Mouse (Mus musculus) stomach, embryonic 16.5 days (tissue): ENCODE measurements at regions not wholly inside any gene's neighbourhood (a gene's known extent, or its start where the extent isn't known, plus 50 kb on each side); places are given as distances from the start of the nearest gene placed in this dataset.

ENCODE experiments used
- ATAC-seq: fragments of 200-750 bp; cut with Nextera tagmentation; 2 replicates; pipeline ENCODE4 v1.8.0; 2017; ENCODE audit warnings: moderate number of reproducible peaks, moderate TSS enrichment; ENCODE audit not compliant: insufficient read depth, low FRiP score
- H3K27ac ChIP-seq: fragments of 300-500 bp; sonication (generic); 2 replicates; pipeline ENCODE4 v1.5.1; 2014; ENCODE audit warnings: low read length
- H3K27me3 ChIP-seq: fragments of 300-500 bp; sonication (generic); 2 replicates; pipeline ENCODE4 v1.6.1; 2014; ENCODE audit warnings: low read length, control low read depth, mixed read lengths; ENCODE audit not compliant: control insufficient read depth, insufficient read depth
- H3K36me3 ChIP-seq: fragments of 300-500 bp; sonication (generic); 2 replicates; pipeline ENCODE4 v1.6.1; 2014; ENCODE audit warnings: low read length; ENCODE audit not compliant: control insufficient read depth, insufficient read depth
- H3K4me1 ChIP-seq: fragments of 300-500 bp; sonication (generic); 2 replicates; pipeline ENCODE4 v1.6.1; 2014; ENCODE audit warnings: low read length, control low read depth, mixed read lengths; ENCODE audit not compliant: control insufficient read depth, insufficient read depth
- H3K4me2 ChIP-seq: fragments of 300-500 bp; sonication (generic); 2 replicates; pipeline ENCODE4 v1.6.1; 2014; ENCODE audit warnings: low read depth, low read length, mixed read lengths
- H3K4me3 ChIP-seq: fragments of 300-500 bp; sonication (generic); replicated peaks from 2 replicates; pipeline ENCODE4 v1.5.1; 2014; ENCODE audit warnings: mild to moderate bottlenecking, low read length
- H3K9ac ChIP-seq: fragments of 300-500 bp; sonication (generic); 2 replicates; pipeline ENCODE4 v1.6.1; 2014; ENCODE audit warnings: low read length
- H3K9me3 ChIP-seq: fragments of 300-500 bp; sonication (generic); replicated peaks from 2 replicates; pipeline ENCODE4 v1.6.1; 2016; ENCODE audit warnings: low read length, control low read depth; ENCODE audit not compliant: control insufficient read depth
- WGBS: fragments of 180-500 bp; shearing (Covaris S2); extraction: QIAGEN DNeasy Blood & Tissue Kit; methylation state at CpG from one replicate; pipeline ENCODE4 v1.1.7; 2014; 5-methylcytosine and 5-hydroxymethylcytosine counted together

- ATAC-seq: no peak
- 68% methylated on average over 1 of the region's 1 CpGs for WGBS
Observed at GRCm38 (mm10) chr9:62615799-62616198, 61.8 kb upstream of the Itga11 start.

GRCm38 (mm10) chr9:62618994-62619393 lies 58.6 kb upstream of the Itga11 start:
- Histone ChIP-seq H3K27ac (no peak overlapping the region), H3K36me3 (no peaks in the 10 kb centered on the region), H3K9ac (no peak overlapping the region), H3K4me1 (no peaks in the 10 kb centered on the region), H3K9me3 (no peaks in the 10 kb centered on the region), H3K4me2 (no peak overlapping the region), H3K4me3 (no peak overlapping the region), H3K27me3 (no peaks in the 10 kb centered on the region)
- 100% methylated on average over 1 of the region's 1 CpGs for WGBS
- ATAC-seq: no peak

More at GRCm38 (mm10) chr9:62615799-62616198, 61.8 kb upstream of the Itga11 start:
- no peak overlapping the region for H3K4me3 ChIP-seq
- peaks cover 2% of the 10 kb centered on the region; the same call in 1 of the 2 replicates for H3K9me3 ChIP-seq
- H3K36me3 ChIP-seq: no peaks in the 10 kb centered on the region
- H3K27me3 ChIP-seq: no peaks in the 10 kb centered on the region
- H3K27ac ChIP-seq: no peak overlapping the region
- no peak overlapping the region for H3K4me2 ChIP-seq
- H3K4me1 ChIP-seq: peaks cover 6% of the 10 kb centered on the region; the same call in 1 of the 2 replicates
- no peak overlapping the region for H3K9ac ChIP-seq

- H3K4me3 ChIP-seq: no peak overlapping the region
- no peaks in the 10 kb centered on the region for H3K9me3 ChIP-seq
- WGBS: 65% methylated on average over 9 of the region's 9 CpGs
- H3K27me3 ChIP-seq: no peaks in the 10 kb centered on the region
- H3K36me3 ChIP-seq: no peaks in the 10 kb centered on the region
- no peaks in the 10 kb centered on the region for H3K4me1 ChIP-seq
- H3K4me2 ChIP-seq: no peak overlapping the region
- H3K9ac ChIP-seq: no peak overlapping the region
- no peak for ATAC-seq
- H3K27ac ChIP-seq: no peak overlapping the region
Observed at GRCm38 (mm10) chr9:62620901-62621445, 56.7 kb upstream of the Itga11 start.

GRCm38 (mm10) chr9:62622106-62622505 lies 55.5 kb upstream of the Itga11 start:
- Histone ChIP-seq H3K9ac (no peak overlapping the region), H3K36me3 (no peaks in the 10 kb centered on the region), H3K9me3 (no peaks in the 10 kb centered on the region), H3K4me1 (no peaks in the 10 kb centered on the region), H3K27ac (no peak overlapping the region), H3K4me3 (no peak overlapping the region), H3K27me3 (no peaks in the 10 kb centered on the region), H3K4me2 (no peak overlapping the region)
- 62% methylated on average over 10 of the region's 10 CpGs for WGBS
- ATAC-seq: no peak

GRCm38 (mm10) chr9:62624562-62625044 lies 53.0 kb upstream of the Itga11 start:
- Histone ChIP-seq H3K4me2 (no peak overlapping the region), H3K27me3 (no peaks in the 10 kb centered on the region), H3K36me3 (no peaks in the 10 kb centered on the region), H3K27ac (no peak overlapping the region), H3K9me3 (no peaks in the 10 kb centered on the region), H3K4me3 (no peak overlapping the region), H3K9ac (no peak overlapping the region), H3K4me1 (no peaks in the 10 kb centered on the region)
- 81% methylated on average over 8 of the region's 8 CpGs for WGBS
- ATAC-seq: no peak

- Histone ChIP-seq H3K27ac (no peak overlapping the region), H3K4me1 (no peaks in the 10 kb centered on the region), H3K9me3 (no peaks in the 10 kb centered on the region), H3K27me3 (no peaks in the 10 kb centered on the region), H3K9ac (no peak overlapping the region), H3K4me2 (no peak overlapping the region), H3K36me3 (no peaks in the 10 kb centered on the region), H3K4me3 (no peak overlapping the region)
- WGBS: 55% methylated on average over 6 of the region's 6 CpGs
- no peak for ATAC-seq
Observed at GRCm38 (mm10) chr9:62627071-62628000, 50.3 kb upstream of the Itga11 start.
